ENCODE assay signal across 9 mouse cellular contexts in the genomic region with DNA sequence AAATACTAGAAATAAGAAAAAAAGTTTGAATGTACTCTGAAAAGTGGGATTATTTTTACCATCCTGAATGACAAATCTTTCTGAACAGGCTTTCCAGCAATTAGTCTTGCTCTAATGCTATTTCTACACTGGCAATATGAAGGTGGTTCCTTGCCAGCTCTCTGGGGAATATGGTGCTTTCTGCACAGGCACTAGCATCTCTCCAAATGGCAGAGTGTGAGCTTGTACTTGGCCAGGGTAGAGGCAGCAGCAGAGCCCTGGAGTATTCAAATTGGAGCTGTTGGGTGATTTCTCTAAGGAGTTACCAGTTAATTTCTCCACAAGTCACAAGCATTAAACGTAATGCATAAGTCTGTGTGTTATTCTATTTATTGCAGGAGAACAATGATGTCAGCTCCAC.
DNase-seq lines count a peak whose midpoint lies in the region.
"Had no signal": no experiment of that assay in that cellular context is flagged by ENCODE, and none has a peak within 500 bp of the region (broad histone marks: within the 10 kb centered on the region; RNA-seq: fewer than 3 reads in every experiment).

No protein-coding gene starts in this region.

- peak; percentile 19 to 62 for DNase-seq in frontal cortex, postnatal 36 days (ENCODE audit: low spot score in 2 of 2)
- DNase-seq in frontal cortex, postnatal 10 days (ENCODE audit: low spot score in 2 of 2) = no peak
- peak; percentile 42 for DNase-seq in cerebellum, adult 11 months
- DNase-seq in cerebellum, postnatal 36 days = peak; percentile 61 to 71
- DNase-seq in left cerebral cortex, postnatal 25 days (ENCODE audit: low spot score in 2 of 2) = peak; percentile 45 to 74
- DNase-seq in kidney, adult 9 months = no peak
- no peak for DNase-seq in kidney, postnatal 36 days
- DNase-seq in neural tube, embryonic 10.5 days (ENCODE audit: extremely low spot score, low spot score) = no peak
- DNase-seq: thymus, postnatal 14 days had no signal

- intact Hi-C loops in left cerebral cortex, postnatal 25 days (cut with DNase I) = no loop called here

Comparison
In these comparisons a context has a peak if more than half of its experiments do, and no peak if none do; other contexts are left out.
1. DNase-seq: peak in frontal cortex, postnatal 36 days (2 of 2), cerebellum, adult 11 months (single experiment), cerebellum, postnatal 36 days (2 of 2) and left cerebral cortex, postnatal 25 days (2 of 2); none in frontal cortex, postnatal 10 days (0 of 2), kidney, adult 9 months (single experiment), kidney, postnatal 36 days (0 of 2) and neural tube, embryonic 10.5 days (single experiment).